Mouse (Mus musculus) CH12.LX (cell line): ENCODE measurements around the gene Slc43a1.

Source experiments
- MAFK ChIP-seq: IDR thresholded peaks from 2 replicates; pipeline ENCODE4 v1.6.1; 2011; ENCODE audit warnings: low read length, improper control_type of control experiment; ENCODE audit not compliant: insufficient replicate concordance
- RCOR1 ChIP-seq: conservative IDR thresholded peaks from 2 replicates; pipeline ENCODE4 v1.6.1; 2012; ENCODE audit warnings: low read depth, mild to moderate bottlenecking, inconsistent platforms, low read length, improper control_type of control experiment
- USF1 ChIP-seq: IDR thresholded peaks from 2 replicates; pipeline ENCODE4 v1.6.1; 2014; ENCODE audit warnings: low read depth, mild to moderate bottlenecking, inconsistent platforms, low read length, improper control_type of control experiment

DNA sequence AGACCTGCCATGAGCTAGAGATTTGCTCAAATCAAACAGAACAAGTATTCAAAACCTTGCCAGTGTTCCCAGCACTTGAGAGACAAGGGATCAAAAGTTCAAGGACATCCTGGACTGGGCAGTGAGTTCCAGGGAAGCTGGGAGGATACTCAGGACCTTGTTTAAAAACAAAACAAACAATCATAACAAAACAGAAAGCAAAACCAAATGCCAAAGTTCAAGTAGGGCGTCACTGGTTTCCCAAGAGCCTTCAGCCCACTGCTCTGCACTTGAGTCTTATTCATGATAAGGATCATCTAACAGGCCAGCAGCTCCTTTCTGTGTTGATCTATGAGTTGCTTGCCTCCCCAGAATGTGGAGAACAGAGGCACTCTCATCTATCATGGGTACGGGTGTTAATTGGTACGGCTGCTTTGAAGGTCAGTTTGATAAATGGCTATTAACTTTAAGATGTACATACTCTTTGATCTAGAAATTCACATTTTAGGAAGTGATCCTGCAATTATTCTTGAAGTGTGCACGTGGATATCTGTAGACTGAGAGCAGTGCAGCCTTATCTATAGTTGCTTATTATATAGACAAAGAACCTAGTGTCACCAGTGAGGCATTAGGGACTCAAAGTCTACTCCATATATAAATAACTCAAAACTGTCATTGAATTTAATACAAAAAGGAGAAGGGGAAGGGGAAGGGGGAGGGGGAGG is 57.0 kb downstream of the Slc43a1 start:
- TF ChIP-seq RCOR1 (no peak), USF1 (no peak), MAFK (no peak)
